Mouse (Mus musculus): Measurements from ENCODE around the gene Rgs7.

GRCm38 (mm10) chr1:175317264-175317663 lies 175.0 kb downstream of the Rgs7 start:
- TF ChIP-seq POLR2A (IDR thresholded peaks at IDR 0.05; ENCODE audit: borderline replicate concordance, insufficient read depth, low read length): no peak
- no peak for TF ChIP-seq CTCF (IDR thresholded peaks at IDR 0.05; ENCODE audit: borderline replicate concordance, insufficient read depth, low read depth, low read length)

Data from cerebellum, adult 2 months (tissue).